Mouse (Mus musculus) MEL (cell line): ENCODE results near the gene Rnf5. TPM values are rescaled to one million over a fixed set of nuclear protein-coding genes. Genes with fewer than 3 reads are reported as not detected.

Experiments used
- DNase-seq: peaks from one replicate; pipeline ENCODE4 v3.0.0; 2011; ENCODE audit warnings: low read depth, low spot score
- H3K27ac ChIP-seq: 2 replicates; pipeline ENCODE4 v1.5.1; 2012; ENCODE audit warnings: low read depth, mild to moderate bottlenecking, control low read depth, low read length, moderate library complexity; ENCODE audit not compliant: control insufficient read depth
- H3K27me3 ChIP-seq, 2 experiments: fragments of 150-350 bp in 1 of 2; sonication (generic) in 1 of 2; 2 replicates each; pipeline ENCODE4 v1.6.1; 2012; ENCODE audit warnings: low read length in 2 of 2, mild to moderate bottlenecking in 2 of 2, improper control_type of control experiment in 1 of 2, moderate library complexity in 1 of 2; ENCODE audit not compliant: insufficient read depth in 2 of 2, control insufficient read depth in 1 of 2
- H3K36me3 ChIP-seq, 2 experiments: 2 replicates each; pipeline ENCODE4 v1.6.1; 2012 to 2014; ENCODE audit warnings: low read length in 2 of 2, improper control_type of control experiment in 1 of 2, inconsistent platforms in 1 of 2, mild to moderate bottlenecking in 1 of 2; ENCODE audit not compliant: insufficient read depth in 2 of 2, control insufficient read depth in 1 of 2
- H3K4me1 ChIP-seq, 2 experiments: fragments of 150-350 bp in 1 of 2; sonication (generic) in 1 of 2; 2 replicates each; pipeline ENCODE4 v1.6.1; 2012; ENCODE audit warnings: low read length in 2 of 2, improper control_type of control experiment in 1 of 2, mild to moderate bottlenecking in 1 of 2; ENCODE audit not compliant: insufficient read depth in 2 of 2, control insufficient read depth in 1 of 2
- H3K4me3 ChIP-seq, 2 experiments: fragments of 150-350 bp in 1 of 2; sonication (generic) in 1 of 2; 2 replicates each; pipeline ENCODE4 v1.5.1; 2012; ENCODE audit warnings: low read depth in 2 of 2, low read length in 2 of 2, mild to moderate bottlenecking in 2 of 2, moderate library complexity in 2 of 2, control low read depth in 1 of 2, improper control_type of control experiment in 1 of 2; ENCODE audit not compliant: control insufficient read depth in 1 of 2, insufficient read depth in 1 of 2
- H3K79me2 ChIP-seq: 2 replicates; pipeline ENCODE4 v1.6.1; 2012; ENCODE audit warnings: mild to moderate bottlenecking, low read length, moderate library complexity; ENCODE audit not compliant: control insufficient read depth, poor library complexity, insufficient read depth
- H3K9ac ChIP-seq: 2 replicates; pipeline ENCODE4 v1.6.1; 2012; ENCODE audit warnings: low read depth, mild to moderate bottlenecking, control low read depth, low read length, moderate library complexity; ENCODE audit not compliant: control insufficient read depth, poor library complexity, severe bottlenecking
- H3K9me3 ChIP-seq: fragments of 150-350 bp; sonication (generic); replicated peaks from 2 replicates; pipeline ENCODE4 v1.6.1; 2012; ENCODE audit warnings: mild to moderate bottlenecking, low read length, improper control_type of control experiment, moderate library complexity; ENCODE audit not compliant: insufficient read depth
- CHD1 ChIP-seq: IDR thresholded peaks from 2 replicates; pipeline ENCODE4 v1.6.1; 2012; ENCODE audit warnings: low read depth, mild to moderate bottlenecking, inconsistent platforms, low read length, improper control_type of control experiment
- CHD2 ChIP-seq: IDR thresholded peaks from 2 replicates; pipeline ENCODE4 v1.6.1; 2011; ENCODE audit warnings: low read length, improper control_type of control experiment
- E2F4 ChIP-seq: IDR thresholded peaks from 2 replicates; pipeline ENCODE4 v1.6.1; 2011; ENCODE audit warnings: low read depth, low read length, improper control_type of control experiment, borderline replicate concordance
- ELF1 ChIP-seq: IDR thresholded peaks from 2 replicates; pipeline ENCODE4 v1.6.1; 2014; ENCODE audit warnings: low read depth, mild to moderate bottlenecking, inconsistent platforms, low read length, improper control_type of control experiment, moderate library complexity
- EP300 ChIP-seq, 2 experiments: IDR thresholded peaks; 2 replicates each; pipeline ENCODE4 v1.6.1; 2011; ENCODE audit warnings: improper control_type of control experiment in 2 of 2, low read length in 2 of 2, low read depth in 1 of 2, mild to moderate bottlenecking in 1 of 2
- ETS1 ChIP-seq: IDR thresholded peaks from 2 replicates; pipeline ENCODE4 v1.6.1; 2012; ENCODE audit warnings: low read depth, mild to moderate bottlenecking, inconsistent platforms, low read length, improper control_type of control experiment, moderate library complexity
- GABPA ChIP-seq: IDR thresholded peaks from 2 replicates; pipeline ENCODE4 v1.6.1; 2012; ENCODE audit warnings: low read depth, mild to moderate bottlenecking, inconsistent platforms, low read length, improper control_type of control experiment, moderate library complexity
- GATA1 ChIP-seq: IDR thresholded peaks from 2 replicates; pipeline ENCODE4 v1.6.1; 2011; ENCODE audit warnings: low read depth, low read length, improper control_type of control experiment
- HCFC1 ChIP-seq: IDR thresholded peaks from 2 replicates; pipeline ENCODE4 v1.6.1; 2012; ENCODE audit warnings: low read depth, mild to moderate bottlenecking, inconsistent platforms, low read length, improper control_type of control experiment, moderate library complexity
- JUND ChIP-seq: IDR thresholded peaks from 2 replicates; pipeline ENCODE4 v1.6.1; 2011; ENCODE audit warnings: low read depth, mild to moderate bottlenecking, improper control_type of control experiment, low read length
- KAT2A ChIP-seq: conservative IDR thresholded peaks from 2 replicates; pipeline ENCODE4 v1.6.1; 2012; ENCODE audit warnings: low read depth, low read length, improper control_type of control experiment, inconsistent platforms
- MAFK ChIP-seq: IDR thresholded peaks from 2 replicates; pipeline ENCODE4 v1.6.1; 2011; ENCODE audit warnings: low read depth, mild to moderate bottlenecking, low read length, improper control_type of control experiment, borderline replicate concordance
- MAX ChIP-seq: IDR thresholded peaks from 2 replicates; pipeline ENCODE4 v1.6.1; 2011; ENCODE audit warnings: low read length, improper control_type of control experiment
- MAZ ChIP-seq: IDR thresholded peaks from 2 replicates; pipeline ENCODE4 v1.6.1; 2012; ENCODE audit warnings: low read depth, mild to moderate bottlenecking, inconsistent platforms, low read length, improper control_type of control experiment
- MXI1 ChIP-seq: IDR thresholded peaks from 2 replicates; pipeline ENCODE4 v1.6.1; 2011; ENCODE audit warnings: mild to moderate bottlenecking, low read depth, low read length, improper control_type of control experiment
- MYC ChIP-seq: IDR thresholded peaks from 2 replicates; pipeline ENCODE4 v1.6.1; 2011; ENCODE audit warnings: low read depth, mild to moderate bottlenecking, low read length, improper control_type of control experiment, moderate library complexity
- NRF1 ChIP-seq: IDR thresholded peaks from 2 replicates; pipeline ENCODE4 v1.6.1; 2014; ENCODE audit warnings: low read depth, mild to moderate bottlenecking, inconsistent platforms, low read length, improper control_type of control experiment, moderate library complexity; ENCODE audit not compliant: poor library complexity, insufficient read depth, severe bottlenecking
- POLR2A ChIP-seq, 2 experiments: IDR thresholded peaks; 2 replicates each; pipeline ENCODE4 v1.6.1; 2011 to 2012; ENCODE audit warnings: low read length in 2 of 2, mild to moderate bottlenecking in 2 of 2, control low read depth in 1 of 2, improper control_type of control experiment in 1 of 2, low read depth in 1 of 2, moderate library complexity in 1 of 2; ENCODE audit not compliant: control insufficient read depth in 1 of 2, insufficient read depth in 1 of 2, poor library complexity in 1 of 2
- POLR2AphosphoS5 ChIP-seq: IDR thresholded peaks from 2 replicates; pipeline ENCODE4 v1.6.1; 2012; ENCODE audit warnings: low read depth, borderline replicate concordance, mild to moderate bottlenecking, inconsistent platforms, low read length, moderate library complexity, mixed read lengths
- SIN3A ChIP-seq: IDR thresholded peaks from 2 replicates; pipeline ENCODE4 v1.6.1; 2012; ENCODE audit warnings: low read length, improper control_type of control experiment, inconsistent platforms
- SMC3 ChIP-seq: IDR thresholded peaks from 2 replicates; pipeline ENCODE4 v1.6.1; 2011; ENCODE audit warnings: low read depth, low read length, improper control_type of control experiment
- TAL1 ChIP-seq: IDR thresholded peaks from 2 replicates; pipeline ENCODE4 v1.6.1; 2012; ENCODE audit warnings: mild to moderate bottlenecking, inconsistent platforms, low read length, moderate library complexity, mixed read lengths
- TBP ChIP-seq: IDR thresholded peaks from 2 replicates; pipeline ENCODE4 v1.8.0; 2011; ENCODE audit warnings: low read depth, low read length, improper control_type of control experiment
- TCF12 ChIP-seq: IDR thresholded peaks from 2 replicates; pipeline ENCODE4 v1.6.1; 2014; ENCODE audit warnings: low read depth, mild to moderate bottlenecking, inconsistent platforms, low read length, improper control_type of control experiment, moderate library complexity
- USF2 ChIP-seq, 2 experiments: IDR thresholded peaks; 2 replicates each; pipeline ENCODE4 v1.6.1; 2011 to 2012; ENCODE audit warnings: improper control_type of control experiment in 2 of 2, low read length in 2 of 2, borderline replicate concordance in 1 of 2, inconsistent platforms in 1 of 2, low read depth in 1 of 2, mild to moderate bottlenecking in 1 of 2; ENCODE audit not compliant: insufficient read depth in 1 of 2
- ZC3H11A ChIP-seq: IDR thresholded peaks from 2 replicates; pipeline ENCODE4 v1.6.1; 2012; ENCODE audit warnings: low read depth, mild to moderate bottlenecking, inconsistent platforms, low read length, improper control_type of control experiment
- ZKSCAN1 ChIP-seq: IDR thresholded peaks from 2 replicates; pipeline ENCODE4 v1.6.1; 2012; ENCODE audit warnings: low read depth, mild to moderate bottlenecking, inconsistent platforms, low read length, improper control_type of control experiment, moderate library complexity
- ZNF384 ChIP-seq: IDR thresholded peaks from 2 replicates; pipeline ENCODE4 v1.6.1; 2012; ENCODE audit warnings: low read depth, mild to moderate bottlenecking, inconsistent platforms, low read length, improper control_type of control experiment
- polyA plus RNA-seq, 2 experiments: library from polyadenylated mRNA; stranded (reverse) in 1 of 2; unstranded in 1 of 2; fragments of >175 nt in 1 of 2; fragments of >200 nt in 1 of 2; gene quantifications; 2 replicates each; pipeline versions ENCODE4 v1.2.1 to v1.2.4; 2012; ENCODE audit warnings: low replicate concordance in 2 of 2, low read depth in 1 of 2; ENCODE audit not compliant: insufficient read length in 2 of 2, insufficient read depth in 1 of 2, missing spikeins in 1 of 2
- total RNA-seq: library from RNA; depleted of rRNA; stranded (reverse); fragments of 300-350 nt; gene quantifications from 2 replicates; pipeline ENCODE4 v1.2.3, GENCODE M21; 2012; rRNA removed

Rnf5 gene
- total RNA-seq (23.5 and 24.8 TPM in 2 replicates), polyA plus RNA-seq (10 to 100 TPM in 1 of 2 experiments, not detected in 1; 85.1 TPM)

GRCm38 (mm10) chr17:34603375-34604060 lies at the start of gene Rnf5:
TSS of gene Rnf5 (minus strand) at chr17:34603690.
- H3K27me3 ChIP-seq: no peaks in the 10 kb centered on the region
- peak in 1 of 2 experiments; percentile 65; a peak in 2 of 4 replicates for TF ChIP-seq POLR2A (IDR thresholded peaks at IDR 0.05; ENCODE audit: control insufficient read depth in 1 of 2, insufficient read depth in 1 of 2, low read depth in 1 of 2, low read length in 2 of 2, poor library complexity in 1 of 2)
- no peak for TF ChIP-seq CHD1
- TF ChIP-seq POLR2AphosphoS5: no peak
- TF ChIP-seq EP300 (IDR thresholded peaks at IDR 0.05; ENCODE audit: low read depth in 1 of 2, low read length in 2 of 2): no peak
- TF ChIP-seq NRF1: peak; percentile 77
- TF ChIP-seq MXI1: peak; percentile 71
- peak; percentile 73 for TF ChIP-seq MYC
- 0 out of 2 replicates have a peak, but pooled peaks have one; percentile 37 for TF ChIP-seq GATA1
- TF ChIP-seq MAZ: peak; percentile 92
- TF ChIP-seq TBP: 0 out of 2 replicates have a peak, but pooled peaks have one; percentile 28
- TF ChIP-seq KAT2A: peak; percentile 69
- TF ChIP-seq USF2 (IDR thresholded peaks at IDR 0.05; ENCODE audit: borderline replicate concordance in 1 of 2, insufficient read depth in 1 of 2, low read depth in 1 of 2, low read length in 2 of 2): no peak
- TF ChIP-seq ZNF384: peak; percentile 96
- TF ChIP-seq ZC3H11A: no peak
- TF ChIP-seq HCFC1: peak; percentile 84
- TF ChIP-seq E2F4: no peak
- peak; percentile 67; the same call in 1 of the 2 replicates for TF ChIP-seq MAX
- TF ChIP-seq TAL1: no peak
- TF ChIP-seq MAFK: no peak
- no peak for TF ChIP-seq SMC3
- no peak for TF ChIP-seq GABPA
- TF ChIP-seq ELF1: peak; percentile 81
- 0 out of 2 replicates have a peak, but pooled peaks have one; percentile 34 for TF ChIP-seq TCF12
- no peak; the same call in 1 of the 2 replicates for TF ChIP-seq JUND
- TF ChIP-seq ZKSCAN1: no peak
- TF ChIP-seq ETS1: peak; percentile 30; the same call in 1 of the 2 replicates
- TF ChIP-seq SIN3A: peak; percentile 88
- peak; percentile 93 for TF ChIP-seq CHD2
- H3K9me3 ChIP-seq: no peaks in the 10 kb centered on the region
- peaks cover 4 to 22% of the 10 kb centered on the region in 2 experiments; a peak in 3 of 4 replicates for H3K4me1 ChIP-seq
- H3K27ac ChIP-seq: peak within 1 kb of the TSS; percentile 87
- peak within 1 kb of the TSS; percentile 98 for H3K9ac ChIP-seq
- peaks cover 0 to 10% of the 10 kb centered on the region in 2 experiments; a peak in 2 of 4 replicates for H3K36me3 ChIP-seq
- DNase-seq: peak; percentile 100
- peak within 1 kb of the TSS; percentile 95 to 99 for H3K4me3 ChIP-seq
- peaks cover 46% of the 10 kb centered on the region for H3K79me2 ChIP-seq
